Comparison of ENCODE assay signal across 10 mouse cellular contexts in the genomic region with DNA sequence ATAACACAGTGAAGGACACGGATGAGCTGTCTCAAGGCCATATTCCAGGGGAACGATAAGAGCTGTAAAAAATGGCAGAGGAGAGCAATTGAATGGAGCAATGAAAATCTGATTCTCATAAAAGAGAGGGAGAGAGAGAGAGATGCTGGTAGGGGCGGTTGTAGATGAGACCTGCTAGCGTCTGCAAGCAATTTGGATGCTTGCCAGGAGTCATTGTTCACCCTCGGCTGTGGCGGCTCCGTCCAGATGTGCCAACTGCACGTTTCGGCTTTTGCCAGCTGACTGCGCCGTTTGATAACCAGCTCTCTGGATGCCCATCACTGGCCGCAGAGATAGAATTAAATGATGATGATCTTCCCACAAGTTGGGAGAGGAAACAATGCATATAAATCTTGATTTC.
DNase-seq lines count a peak whose midpoint lies in the region; ATAC-seq lines count a peak whose summit lies in the region.
"Had no signal": no experiment of that assay in that cellular context is flagged by ENCODE, and none has a peak within 500 bp of the region (broad histone marks: within the 10 kb centered on the region; RNA-seq: fewer than 3 reads in every experiment).

No protein-coding gene starts in this region.

- H3K4me1 ChIP-seq in forebrain, embryonic 13.5 days: peaks cover 46% of the 10 kb centered on the region
- peaks cover 23% of the 10 kb centered on the region for H3K4me1 ChIP-seq in forebrain, embryonic 10.5 days
- peaks cover 67% of the 10 kb centered on the region for H3K4me1 ChIP-seq in neural tube, embryonic 13.5 days (replicated peaks)

- no peak overlapping the region for H3K4me3 ChIP-seq in forebrain, embryonic 13.5 days
- no peak overlapping the region for H3K4me3 ChIP-seq in forebrain, embryonic 10.5 days
- no peak overlapping the region for H3K4me3 ChIP-seq in neural tube, embryonic 13.5 days

- DNase-seq in forebrain, embryonic 10.5 days (ENCODE audit: extremely low spot score, low spot score): no peak
- DNase-seq in lung, postnatal 36 days: peak; percentile 13
- DNase-seq in lung, adult 18-20 months: no peak
- DNase-seq in forelimb bud, embryonic 11.5 days (ENCODE audit: low read depth, low spot score): peak; percentile 75
- DNase-seq in urinary bladder, postnatal 4 days (ENCODE audit: low spot score in 2 of 2): no peak
- DNase-seq: liver, postnatal 0 days; right cerebral cortex, adult 18-20 months had no signal

- H3K9me3 ChIP-seq in forebrain, embryonic 13.5 days (replicated peaks): no peaks in the 10 kb centered on the region
- H3K9me3 ChIP-seq in forebrain, embryonic 10.5 days: no peaks in the 10 kb centered on the region
- no peaks in the 10 kb centered on the region for H3K9me3 ChIP-seq in neural tube, embryonic 13.5 days

- H3K4me2 ChIP-seq in forebrain, embryonic 13.5 days: peak overlapping the region; percentile 22; the same call in 1 of the 2 replicates
- peak overlapping the region; percentile 37 for H3K4me2 ChIP-seq in neural tube, embryonic 13.5 days

- no peak overlapping the region for H3K27ac ChIP-seq in forebrain, embryonic 13.5 days
- H3K27ac ChIP-seq in forebrain, embryonic 10.5 days: no peak overlapping the region
- peak overlapping the region; percentile 72 for H3K27ac ChIP-seq in neural tube, embryonic 13.5 days (replicated peaks)

- H3K36me3 ChIP-seq in forebrain, embryonic 13.5 days (ENCODE audit: poor library complexity, severe bottlenecking): no peaks in the 10 kb centered on the region
- no peaks in the 10 kb centered on the region for H3K36me3 ChIP-seq in forebrain, embryonic 10.5 days (replicated peaks)
- no peaks in the 10 kb centered on the region for H3K36me3 ChIP-seq in neural tube, embryonic 13.5 days

- no peak for ATAC-seq in forebrain, embryonic 13.5 days
- ATAC-seq in neural tube, embryonic 13.5 days (ENCODE audit: low read depth): peak; percentile 80
- ATAC-seq in megakaryocyte progenitor cell, adult 5-6 weeks (replicated peaks; ENCODE audit: poor library complexity): no peak
- ATAC-seq: liver, postnatal 0 days had no signal

- no peak overlapping the region for H3K9ac ChIP-seq in forebrain, embryonic 13.5 days
- no peak overlapping the region for H3K9ac ChIP-seq in neural tube, embryonic 13.5 days
- H3K9ac ChIP-seq: liver, postnatal 0 days had no signal

- WGBS in forebrain, embryonic 13.5 days: 21% methylated on average over 12 of the region's 12 CpGs
- 60% methylated on average over 12 of the region's 12 CpGs for WGBS in forebrain, embryonic 10.5 days
- 13% methylated on average over 12 of the region's 12 CpGs for WGBS in neural tube, embryonic 13.5 days

- H3K27me3 ChIP-seq in forebrain, embryonic 13.5 days: no peaks in the 10 kb centered on the region
- no peaks in the 10 kb centered on the region for H3K27me3 ChIP-seq in forebrain, embryonic 10.5 days (ENCODE audit: poor library complexity, severe bottlenecking)
- peaks cover 8% of the 10 kb centered on the region; the same call in 1 of the 2 replicates for H3K27me3 ChIP-seq in neural tube, embryonic 13.5 days

Comparison
In these comparisons a context has a peak if more than half of its experiments do, and no peak if none do; other contexts are left out.
1. DNase-seq: peak in lung, postnatal 36 days (single experiment) and forelimb bud, embryonic 11.5 days (single experiment); none in forebrain, embryonic 10.5 days (single experiment), lung, adult 18-20 months (0 of 2) and urinary bladder, postnatal 4 days (0 of 2).